Comparison of ENCODE assay signal across 27 mouse cellular contexts in the genomic region with DNA sequence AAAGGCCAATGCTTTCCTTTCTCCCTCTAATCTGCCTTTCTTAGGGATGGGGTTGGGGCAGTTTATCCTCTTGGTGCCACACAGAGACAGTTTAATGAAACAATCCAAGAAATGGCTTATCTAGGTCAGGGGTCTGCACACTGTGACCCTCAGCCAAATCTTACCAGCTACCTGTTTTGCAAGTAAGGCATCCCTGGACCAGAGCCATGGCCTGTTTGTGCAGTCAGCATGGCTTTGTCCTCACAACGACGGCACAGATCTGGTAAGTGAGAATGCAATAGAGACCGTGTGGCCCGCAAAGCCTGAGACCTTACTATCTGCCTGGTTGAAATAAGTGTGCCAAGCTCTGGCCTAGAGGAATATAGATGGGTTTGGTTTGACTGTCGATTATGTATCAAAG.
"Had no signal": no experiment of that assay in that cellular context is flagged by ENCODE, and none has a peak within 500 bp of the region (broad histone marks: within the 10 kb centered on the region; RNA-seq: fewer than 3 reads in every experiment).

No protein-coding gene starts in this region.

- H3K9me3 ChIP-seq: heart, embryonic 13.5 days; heart, embryonic 15.5 days; hindbrain, embryonic 13.5 days; hindbrain, embryonic 15.5 days; kidney, embryonic 15.5 days; limb, embryonic 12.5 days; liver, embryonic 13.5 days; liver, embryonic 15.5 days had no signal

- DNase-seq: gastrocnemius, postnatal 14 days; gastrocnemius, postnatal 36 days; heart, adult 11 months; heart, adult 2 months; heart, postnatal 14 days; heart, postnatal 36 days; kidney, adult 11 months; kidney, adult 2 months; kidney, adult 9 months; kidney, postnatal 14 days; layer of hippocampus, adult 9-11 months; layer of hippocampus, postnatal 36 days; liver; liver, embryonic 13.5 days; liver, postnatal 0 days had no signal

- H3K9ac ChIP-seq: heart, embryonic 13.5 days; heart, embryonic 15.5 days; hindbrain, embryonic 13.5 days; hindbrain, embryonic 15.5 days; kidney, embryonic 15.5 days; limb, embryonic 12.5 days; liver, embryonic 13.5 days; liver, embryonic 15.5 days; liver, postnatal 0 days had no signal

- H3K36me3 ChIP-seq: heart, embryonic 13.5 days; heart, embryonic 15.5 days; hindbrain, embryonic 13.5 days; hindbrain, embryonic 15.5 days; kidney, embryonic 15.5 days; limb, embryonic 12.5 days; liver, embryonic 13.5 days; liver, embryonic 15.5 days had no signal

- H3K4me2 ChIP-seq: heart, embryonic 11.5 days; heart, embryonic 13.5 days; heart, embryonic 15.5 days; hindbrain, embryonic 13.5 days; hindbrain, embryonic 15.5 days; kidney, embryonic 15.5 days; limb, embryonic 12.5 days; liver, embryonic 11.5 days; liver, embryonic 13.5 days; liver, embryonic 15.5 days had no signal

- H3K27ac ChIP-seq: heart, adult 2 months; heart, embryonic 13.5 days; heart, embryonic 15.5 days; hindbrain, embryonic 13.5 days; hindbrain, embryonic 15.5 days; hindbrain, postnatal 0 days; kidney, embryonic 15.5 days; kidney, postnatal 0 days; limb, embryonic 12.5 days; liver, embryonic 13.5 days; liver, embryonic 15.5 days had no signal

- H3K27me3 ChIP-seq: heart, embryonic 13.5 days; heart, embryonic 15.5 days; hindbrain, embryonic 15.5 days; kidney, embryonic 15.5 days; limb, embryonic 12.5 days; liver, embryonic 13.5 days; liver, embryonic 15.5 days had no signal

- H3K4me1 ChIP-seq: heart, embryonic 15.5 days; hindbrain, embryonic 15.5 days; limb, embryonic 12.5 days; liver, embryonic 13.5 days; liver, embryonic 15.5 days had no signal

- ATAC-seq: hindbrain, postnatal 0 days; intestine, embryonic 16.5 days; liver, postnatal 0 days had no signal

- H3K4me3 ChIP-seq: heart, adult 2 months; heart, embryonic 13.5 days; heart, embryonic 15.5 days; hindbrain, embryonic 13.5 days; hindbrain, embryonic 15.5 days; kidney, embryonic 15.5 days; limb, embryonic 12.5 days; liver, embryonic 13.5 days; liver, embryonic 15.5 days had no signal
